Mouse (Mus musculus) G1E (cell line): ENCODE data around the gene Sec63.

Experiments
- CTCF ChIP-seq: IDR thresholded peaks from 2 replicates; pipeline ENCODE4 v1.5.1; 2012; ENCODE audit warnings: low read depth, low read length, inconsistent platforms, mixed read lengths
- GATA1 ChIP-seq: IDR thresholded peaks from 2 replicates; pipeline ENCODE4 v1.6.1; 2012; ENCODE audit warnings: borderline replicate concordance, low read length, inconsistent platforms, mixed read lengths
- GATA2 ChIP-seq: IDR thresholded peaks from 2 replicates; pipeline ENCODE4 v1.6.1; 2012; ENCODE audit warnings: low read depth, low read length, inconsistent platforms, borderline replicate concordance
- POLR2AphosphoS5 ChIP-seq: IDR thresholded peaks from 2 replicates; pipeline ENCODE4 v1.6.1; 2012; ENCODE audit warnings: low read depth, low read length, inconsistent platforms; ENCODE audit not compliant: insufficient replicate concordance

DNA sequence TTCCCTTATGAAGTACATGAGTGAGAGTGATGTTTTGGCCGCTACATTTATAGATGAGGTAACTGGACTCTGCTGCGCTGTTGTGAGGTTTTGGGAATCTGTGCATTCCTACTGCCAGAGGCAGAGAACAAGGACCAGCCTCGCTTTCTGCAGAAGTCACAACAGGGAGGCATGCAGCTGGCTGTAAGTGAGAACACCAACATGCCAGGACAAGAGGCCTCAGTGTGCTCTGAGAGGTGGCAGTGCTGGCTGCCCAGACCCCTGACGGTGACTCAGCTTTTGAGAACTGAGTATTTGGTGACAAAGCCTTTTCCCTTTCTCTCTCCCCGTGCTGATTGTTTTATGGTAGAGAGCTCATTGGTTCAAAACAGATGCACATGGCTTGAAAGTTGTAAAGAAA is 103.4 kb downstream of the Sec63 start:
- TF ChIP-seq CTCF (no peak), GATA2 (no peak), POLR2AphosphoS5 (no peak), GATA1 (no peak)
